ENCODE assay signal across 31 mouse cellular contexts in the genomic region with DNA sequence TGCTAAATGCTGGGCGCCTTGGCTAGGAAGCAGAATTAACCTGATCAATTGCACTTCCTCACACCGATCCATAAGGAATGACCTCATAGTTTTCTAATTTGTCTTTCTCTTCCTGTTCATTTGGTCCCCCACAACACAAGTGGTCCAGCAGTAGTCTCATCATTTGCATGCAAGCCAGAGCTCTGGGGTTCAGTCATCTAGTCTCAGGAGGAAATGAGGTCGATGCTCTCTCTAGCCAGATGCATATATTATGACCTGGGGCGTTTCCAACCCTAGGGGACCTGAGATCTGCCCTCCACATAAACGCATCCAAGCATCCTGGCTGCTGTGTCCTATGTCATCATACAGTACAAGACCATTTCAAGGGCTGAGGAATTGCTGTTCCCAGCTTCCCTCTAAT.
"Had no signal": no experiment of that assay in that cellular context is flagged by ENCODE, and none has a peak within 500 bp of the region (broad histone marks: within the 10 kb centered on the region; RNA-seq: fewer than 3 reads in every experiment).

No protein-coding gene starts in this region.

- H3K4me1 ChIP-seq: limb, embryonic 10.5 days; limb, embryonic 12.5 days; limb, embryonic 13.5 days; limb, embryonic 15.5 days; liver, embryonic 12.5 days; liver, embryonic 13.5 days; liver, embryonic 15.5 days; lung, embryonic 15.5 days; megakaryocyte, embryonic 14.5 days; midbrain, embryonic 10.5 days; midbrain, embryonic 12.5 days; midbrain, embryonic 13.5 days; midbrain, embryonic 15.5 days; neural tube, embryonic 12.5 days had no signal

- H3K36me3 ChIP-seq: limb, embryonic 10.5 days; limb, embryonic 12.5 days; limb, embryonic 13.5 days; limb, embryonic 15.5 days; liver, embryonic 12.5 days; liver, embryonic 13.5 days; liver, embryonic 15.5 days; lung, embryonic 15.5 days; midbrain, embryonic 10.5 days; midbrain, embryonic 12.5 days; midbrain, embryonic 13.5 days; midbrain, embryonic 15.5 days; neural tube, embryonic 12.5 days had no signal

- H3K9ac ChIP-seq: limb, embryonic 12.5 days; limb, embryonic 13.5 days; limb, embryonic 15.5 days; liver, embryonic 12.5 days; liver, embryonic 13.5 days; liver, embryonic 14.5 days; liver, embryonic 15.5 days; liver, postnatal 0 days; lung, embryonic 14.5 days; lung, embryonic 15.5 days; midbrain, embryonic 12.5 days; midbrain, embryonic 13.5 days; midbrain, embryonic 15.5 days; neural tube, embryonic 12.5 days had no signal

- ATAC-seq: liver, embryonic 12.5 days; liver, postnatal 0 days; lung, postnatal 0 days; midbrain, embryonic 13.5 days; midbrain, embryonic 15.5 days; midbrain, embryonic 16.5 days had no signal

- H3K4me3 ChIP-seq: left cerebral cortex, adult 2 months; limb, embryonic 10.5 days; limb, embryonic 12.5 days; limb, embryonic 13.5 days; limb, embryonic 15.5 days; liver, embryonic 12.5 days; liver, embryonic 13.5 days; liver, embryonic 15.5 days; lung, embryonic 15.5 days; megakaryocyte, embryonic 14.5 days; midbrain, embryonic 10.5 days; midbrain, embryonic 12.5 days; midbrain, embryonic 13.5 days; midbrain, embryonic 15.5 days; myocyte; neural tube, embryonic 12.5 days had no signal

- H3K9me3 ChIP-seq: limb, embryonic 10.5 days; limb, embryonic 12.5 days; limb, embryonic 13.5 days; limb, embryonic 15.5 days; liver, embryonic 12.5 days; liver, embryonic 13.5 days; liver, embryonic 15.5 days; lung, embryonic 15.5 days; megakaryocyte, embryonic 14.5 days; midbrain, embryonic 10.5 days; midbrain, embryonic 12.5 days; midbrain, embryonic 13.5 days; midbrain, embryonic 15.5 days; neural tube, embryonic 12.5 days had no signal

- H3K27me3 ChIP-seq: limb, embryonic 12.5 days; limb, embryonic 13.5 days; limb, embryonic 15.5 days; liver, embryonic 12.5 days; liver, embryonic 13.5 days; liver, embryonic 15.5 days; lung, embryonic 15.5 days; midbrain, embryonic 12.5 days; midbrain, embryonic 13.5 days; midbrain, embryonic 15.5 days; neural tube, embryonic 12.5 days had no signal

- DNase-seq: left cerebral cortex, postnatal 4 days; liver; liver, embryonic 13.5 days; liver, postnatal 0 days; lung, adult 18-20 months; lung, adult 2 months; lung, embryonic 14.5 days; lung, postnatal 10 days; lung, postnatal 14 days; lung, postnatal 36 days; lung, postnatal 4 days had no signal

- H3K27ac ChIP-seq: left cerebral cortex, adult 2 months; limb, embryonic 10.5 days; limb, embryonic 12.5 days; limb, embryonic 13.5 days; limb, embryonic 15.5 days; liver, embryonic 12.5 days; liver, embryonic 13.5 days; liver, embryonic 14.5 days; liver, embryonic 15.5 days; lung, embryonic 15.5 days; macrophage; midbrain, embryonic 10.5 days; midbrain, embryonic 12.5 days; midbrain, embryonic 13.5 days; midbrain, embryonic 15.5 days; neural tube, embryonic 12.5 days had no signal

- H3K4me2 ChIP-seq: limb, embryonic 12.5 days; limb, embryonic 13.5 days; limb, embryonic 15.5 days; liver, embryonic 11.5 days; liver, embryonic 12.5 days; liver, embryonic 13.5 days; liver, embryonic 15.5 days; lung, embryonic 14.5 days; lung, embryonic 15.5 days; midbrain, embryonic 12.5 days; midbrain, embryonic 13.5 days; midbrain, embryonic 15.5 days; neural tube, embryonic 12.5 days had no signal
